Mouse (Mus musculus) 3134 (cell line): ENCODE data around the gene Ntm.

Source experiments
- DNase-seq: peaks from one replicate; pipeline ENCODE4 v3.0.0-alpha.2; 2011; ENCODE audit warnings: low spot score; ENCODE audit not compliant: insufficient read length; ENCODE audit errors: extremely low read depth

Ntm gene

GRCm38 (mm10) chr9:29595321-29595720 lies 367.6 kb downstream of the Ntm start:
- no peak for DNase-seq

GRCm38 (mm10) chr9:29594537-29595294 lies 368.2 kb downstream of the Ntm start:
- no peak for DNase-seq

GRCm38 (mm10) chr9:29587376-29587775 lies 375.6 kb downstream of the Ntm start:
- no peak for DNase-seq

GRCm38 (mm10) chr9:29586381-29586770 lies 376.6 kb downstream of the Ntm start:
- no peak for DNase-seq

- DNase-seq, result no peak
These were observed 377.1 kb downstream of the Ntm start for GRCm38 (mm10) chr9:29585746-29586380.

GRCm38 (mm10) chr9:29578226-29578625 lies 384.7 kb downstream of the Ntm start:
- no peak for DNase-seq

- DNase-seq, result no peak
These were observed 386.8 kb downstream of the Ntm start for GRCm38 (mm10) chr9:29576051-29576533.

- DNase-seq, result no peak
These were observed 388.4 kb downstream of the Ntm start for GRCm38 (mm10) chr9:29574548-29574947.

GRCm38 (mm10) chr9:29568571-29568970 lies 394.4 kb downstream of the Ntm start:
- DNase-seq, result no peak

GRCm38 (mm10) chr9:29562419-29563071 lies 400.4 kb downstream of the Ntm start:
- no peak for DNase-seq

GRCm38 (mm10) chr9:29558915-29559314 lies 404.0 kb downstream of the Ntm start:
- no peak for DNase-seq

- no peak for DNase-seq
These were observed 412.4 kb downstream of the Ntm start for GRCm38 (mm10) chr9:29550582-29550981.

GRCm38 (mm10) chr9:29550107-29550506 lies 412.8 kb downstream of the Ntm start:
- DNase-seq, result no peak

- DNase-seq, result no peak
These were observed 426.5 kb downstream of the Ntm start for GRCm38 (mm10) chr9:29536415-29536814.

GRCm38 (mm10) chr9:29534773-29535172 lies 428.2 kb downstream of the Ntm start:
- DNase-seq, result no peak

GRCm38 (mm10) chr9:29534304-29534703 lies 428.6 kb downstream of the Ntm start:
- DNase-seq, result no peak

GRCm38 (mm10) chr9:29533556-29533955 lies 429.4 kb downstream of the Ntm start:
- DNase-seq, result no peak

- DNase-seq, result no peak
These were observed 431.6 kb downstream of the Ntm start for GRCm38 (mm10) chr9:29531147-29531917.

- DNase-seq, result no peak
These were observed 438.8 kb downstream of the Ntm start for GRCm38 (mm10) chr9:29524109-29524508.

GRCm38 (mm10) chr9:29523221-29523620 lies 439.7 kb downstream of the Ntm start:
- DNase-seq, result no peak

GRCm38 (mm10) chr9:29519181-29519580 lies 443.8 kb downstream of the Ntm start:
- no peak for DNase-seq
